Mouse (Mus musculus) colon, adult 2 months (tissue): ENCODE results near the gene Btbd35f14. TPM values are rescaled to one million over a fixed set of nuclear protein-coding genes. Genes with fewer than 3 reads are reported as not detected.

Experiments used
- polyA plus RNA-seq: library from polyadenylated mRNA; depleted of rRNA; stranded (reverse); fragments of >200 nt; gene quantifications from 2 replicates; pipeline ENCODE4 v1.2.3, GENCODE M21; 2012; rRNA removed

The Btbd35f14 gene
- not detected in 2 replicates for polyA plus RNA-seq

DNA sequence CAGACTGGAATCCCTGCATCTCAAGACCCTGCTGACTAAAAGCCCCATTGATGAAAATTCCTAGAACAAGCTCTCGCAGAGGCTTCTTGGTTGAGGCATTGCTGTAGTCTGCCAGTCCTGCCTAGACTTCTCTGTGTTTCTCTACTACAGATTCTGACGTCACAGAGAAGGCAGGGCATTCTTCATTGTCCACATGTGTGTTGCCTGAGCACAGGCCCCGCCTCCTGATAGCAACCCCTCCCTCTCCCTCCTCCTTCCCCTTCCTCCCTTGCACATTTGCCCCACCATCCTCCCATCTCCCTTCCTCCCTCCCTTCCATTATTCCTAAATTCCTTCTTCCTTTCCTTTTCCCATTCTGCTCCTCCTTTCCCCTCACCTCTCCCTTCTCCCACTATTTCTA lies at the start of gene Btbd35f14:
Gene Btbd35f14 (minus strand): TSS at position 101 of the 400 bp plus-strand sequence.

GRCm38 (mm10) chrX:33656872-33657271 lies 45.3 kb downstream of the Btbd35f14 start, which contains the start of gene Btbd35f13:
TSS of gene Btbd35f13 (plus strand) at chrX:33657172.

Other genes starting within 250 kb of the Btbd35f14 start
- not detected in 2 replicates for gene Btbd35f15, start 125.0 kb downstream of the Btbd35f14 start, polyA plus RNA-seq
- gene Btbd35f13, start 45.2 kb downstream of the Btbd35f14 start, polyA plus RNA-seq, result not detected in 2 replicates